Mouse (Mus musculus): ENCODE data around the gene Olfr523.

Gene Olfr523

DNA sequence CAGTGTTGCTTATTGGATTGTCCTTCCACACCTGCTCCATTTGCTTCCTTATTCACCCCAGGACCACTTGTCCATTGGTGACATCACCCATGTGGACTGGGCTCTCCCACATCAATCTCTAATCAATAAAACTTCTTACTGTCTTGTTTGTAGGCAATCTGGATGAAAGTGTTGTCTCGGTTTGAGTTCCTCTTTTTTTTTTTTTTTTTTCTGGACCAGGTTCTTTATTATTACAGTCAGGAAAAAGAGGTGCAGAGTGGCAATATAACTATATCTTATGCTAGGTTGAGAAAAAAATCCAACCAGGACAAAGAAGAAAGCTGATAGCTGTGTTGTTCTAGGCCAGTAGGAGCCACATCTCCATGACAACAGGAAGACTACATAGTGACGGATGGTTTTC is 7.7 kb downstream of the Olfr523 start:
- in situ Hi-C loops (cut with MboI, MseI) = loop anchor here (10.0 kb wide), 1 partner anchor 624 kb away; no protein-coding TSS in a partner anchor

DNA sequence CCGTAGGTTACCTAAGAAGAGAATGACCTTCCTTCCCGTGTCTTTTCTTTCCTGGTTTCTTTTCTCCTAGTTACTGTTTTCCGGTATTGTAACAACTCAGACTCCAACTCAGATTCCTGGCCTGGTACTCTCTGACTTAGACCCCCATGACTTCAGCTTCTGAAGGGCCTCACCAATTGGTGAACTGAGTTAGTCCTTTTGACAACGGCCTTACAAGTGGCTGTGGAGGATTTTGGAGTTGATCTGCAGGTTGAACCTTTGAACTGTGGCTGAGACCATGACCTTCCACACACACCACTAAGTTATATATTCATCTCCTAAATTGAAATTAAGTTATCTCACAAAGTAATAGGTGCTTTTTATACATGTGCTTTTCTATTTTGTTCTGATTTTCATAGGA is 11.2 kb downstream of the Olfr523 start:
- in situ Hi-C loops (cut with MboI, MseI) = loop anchor here (10.0 kb wide), 1 partner anchor 621 kb away; no protein-coding TSS in a partner anchor

DNA sequence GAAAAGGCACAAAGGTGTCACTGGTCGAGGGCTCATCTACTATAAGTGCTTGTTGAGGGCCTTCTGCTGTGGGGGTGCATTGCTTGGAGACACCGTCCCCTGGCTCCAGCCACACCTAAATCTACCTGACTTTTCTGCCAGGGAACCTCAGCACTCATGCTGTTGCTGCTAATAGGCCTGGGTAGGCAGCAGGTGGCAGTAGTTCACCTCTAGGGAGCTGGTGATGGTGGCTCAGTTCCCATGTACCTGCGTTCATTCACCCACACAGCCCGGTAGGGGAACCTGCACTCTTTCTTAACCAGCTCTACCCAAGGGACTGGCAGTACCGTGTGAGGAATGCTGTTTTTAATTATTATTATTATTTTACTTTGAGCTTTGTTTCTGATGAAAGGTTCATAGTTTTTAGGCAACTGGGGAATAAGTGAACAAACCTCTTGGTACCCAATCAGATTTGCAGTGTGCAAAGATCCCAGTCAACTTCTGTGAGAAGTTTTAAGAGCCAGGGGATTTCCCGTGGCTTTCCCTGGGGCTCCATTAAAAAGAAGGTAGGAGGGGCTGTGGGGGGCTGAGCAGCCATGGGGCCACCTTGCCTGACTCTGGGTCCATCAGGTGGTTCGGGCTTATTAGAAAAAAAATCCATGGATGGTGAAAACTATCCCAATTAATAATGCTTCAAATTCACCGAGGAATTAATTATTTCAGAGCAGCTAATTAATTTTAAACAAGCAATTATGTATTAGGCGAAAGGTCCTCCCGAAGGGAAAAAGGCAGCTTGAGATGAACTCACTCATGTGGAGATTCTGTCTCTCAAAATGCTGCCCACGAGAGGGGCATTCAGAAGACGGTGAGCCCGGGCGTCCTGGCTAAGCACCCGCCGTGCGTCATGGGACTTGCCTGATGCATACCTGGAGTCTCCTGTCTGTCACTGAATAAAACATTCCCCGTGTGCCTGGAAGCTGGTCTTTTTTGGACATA is 13.9 kb downstream of the Olfr523 start:
- in situ Hi-C loops (cut with MboI, MseI) = loop anchor here (10.0 kb wide), 1 partner anchor 618 kb away; no protein-coding TSS in a partner anchor

DNA sequence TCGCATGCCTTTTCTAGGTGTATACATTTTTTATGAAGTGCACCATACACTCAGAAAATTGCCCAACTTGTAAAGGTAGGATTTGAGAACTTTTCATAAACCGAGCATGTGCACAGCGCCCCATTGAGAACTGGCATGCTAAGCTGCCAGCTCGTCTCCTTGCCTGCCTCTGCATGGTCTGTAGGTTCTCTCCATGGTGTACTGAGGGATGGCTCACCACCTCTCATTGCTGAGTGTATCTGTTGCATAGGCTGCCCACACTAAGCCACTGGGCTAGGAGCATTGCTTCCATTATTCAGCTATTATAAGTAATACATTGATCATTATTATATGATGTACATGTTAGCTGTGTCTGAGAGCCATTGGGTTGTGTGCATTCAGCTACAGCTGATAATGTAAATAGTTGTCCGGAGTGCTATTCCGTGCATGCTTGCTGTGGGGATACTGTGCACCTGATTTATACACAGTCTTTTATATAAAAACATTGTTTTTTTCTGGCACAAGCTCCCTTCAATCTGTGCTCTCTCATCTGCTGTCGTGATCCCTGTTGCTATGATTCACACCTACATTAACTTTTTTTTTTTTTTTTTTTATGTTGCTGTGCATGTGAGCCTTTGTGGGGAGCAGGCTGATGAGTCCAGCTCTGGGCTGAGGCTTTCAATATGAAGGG is 14.8 kb downstream of the Olfr523 start:
- in situ Hi-C loops (cut with MboI, MseI) = loop anchor here (10.0 kb wide), 1 partner anchor 617 kb away; no protein-coding TSS in a partner anchor

DNA sequence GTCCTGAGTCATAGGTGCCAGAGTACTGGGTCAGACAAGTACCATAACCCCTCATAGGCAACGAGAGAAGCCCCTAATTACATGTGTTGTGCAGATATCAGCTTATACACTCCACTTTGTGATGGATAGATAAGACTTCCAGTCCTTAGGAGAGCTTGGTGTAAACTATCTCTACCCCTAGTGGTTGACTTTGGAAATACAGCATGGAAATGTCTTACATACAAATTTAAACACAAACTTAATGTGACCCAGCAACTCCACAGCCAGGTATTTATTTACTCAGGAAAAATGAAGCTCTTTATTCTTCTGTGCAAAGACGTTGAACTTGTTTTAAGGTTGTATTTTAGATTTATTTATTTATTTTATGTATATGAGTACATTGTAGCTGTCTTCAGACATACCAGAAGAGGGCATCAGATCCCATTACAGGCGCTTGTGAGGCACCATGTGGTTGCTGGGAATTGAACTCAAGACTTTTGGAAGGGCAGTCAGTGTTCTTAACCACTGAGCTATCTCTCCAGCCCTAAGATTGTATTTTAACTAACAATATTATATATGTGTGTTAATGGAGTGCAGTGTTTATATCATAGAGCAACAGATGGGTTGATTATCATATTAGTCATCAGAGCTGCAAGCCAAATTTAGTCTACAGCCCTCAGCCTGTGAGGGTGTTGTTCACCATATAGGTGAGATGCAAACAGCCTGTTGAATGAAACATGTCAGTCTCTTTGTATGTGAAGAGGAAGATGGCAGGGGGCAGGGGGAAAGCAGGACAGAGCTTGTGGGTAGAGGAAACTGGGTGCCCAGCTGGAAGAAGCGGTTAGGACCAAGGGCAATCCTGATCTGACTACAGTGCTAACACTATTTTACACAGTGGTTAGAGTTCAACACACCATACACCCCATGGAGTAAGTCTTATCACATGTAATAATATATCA is 15.6 kb downstream of the Olfr523 start:
- in situ Hi-C loops (cut with MboI, MseI) = loop anchor here (10.0 kb wide), 1 partner anchor 616 kb away; no protein-coding TSS in a partner anchor

DNA sequence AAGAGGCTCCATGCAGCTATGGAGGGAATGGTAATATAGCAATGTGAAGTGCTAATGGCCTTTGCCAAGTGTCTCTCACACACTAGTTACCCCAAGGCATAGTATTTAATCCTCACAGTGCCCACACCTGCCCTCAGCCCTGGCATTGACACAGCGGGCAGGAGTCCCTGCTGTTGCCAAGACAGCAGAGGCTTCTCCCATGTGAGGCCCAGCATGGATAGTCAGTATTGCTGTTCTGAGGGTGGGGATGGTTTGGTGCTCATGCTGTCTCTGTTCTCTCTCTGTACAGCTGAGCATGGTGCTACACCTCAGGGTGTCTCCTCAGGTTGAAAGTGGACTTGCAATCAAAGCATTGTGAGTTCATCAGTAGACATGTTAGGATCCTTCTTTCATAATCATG is 17.4 kb downstream of the Olfr523 start:
- in situ Hi-C loops (cut with MboI, MseI) = no loop called here

DNA sequence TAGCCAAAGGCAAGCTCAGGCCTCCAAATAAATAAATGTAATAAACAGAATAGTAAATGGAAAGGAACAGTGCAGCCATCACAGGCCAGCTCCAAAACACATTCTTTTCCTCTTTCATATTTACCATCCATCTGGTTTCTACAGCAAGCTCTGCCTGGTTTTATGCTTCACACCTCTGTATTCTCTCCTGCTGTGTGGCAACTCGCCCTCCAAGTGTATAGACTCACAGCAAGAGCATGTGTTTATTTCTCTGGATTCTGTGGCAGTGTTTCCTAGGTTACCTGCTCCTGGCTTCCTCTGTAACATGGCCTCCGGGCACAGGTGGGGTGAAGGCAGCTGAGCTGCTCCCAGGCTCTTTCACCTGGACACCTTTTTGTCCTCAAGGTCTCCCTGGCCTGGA is 19.4 kb downstream of the Olfr523 start:
- in situ Hi-C loops (cut with MboI, MseI) = no loop called here

DNA sequence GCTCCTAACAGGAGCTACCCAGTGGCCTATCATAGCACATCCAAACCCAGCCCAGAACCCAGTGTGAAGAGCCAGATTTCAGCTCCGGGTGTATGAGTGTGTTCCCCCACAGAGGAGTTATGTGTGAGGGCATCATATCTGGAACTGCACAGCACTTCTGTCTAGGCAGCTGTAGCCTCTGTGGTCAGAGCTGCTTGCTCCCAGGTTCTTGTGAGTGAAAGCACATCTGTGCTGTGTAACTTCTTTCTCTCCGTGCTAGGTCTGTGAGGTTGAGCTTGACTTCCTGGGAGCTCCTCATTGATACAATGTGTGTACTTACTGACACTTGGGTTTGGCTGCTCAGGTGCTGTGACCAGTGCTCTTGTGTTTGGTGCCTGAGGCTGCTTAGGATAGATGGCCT is 19.8 kb downstream of the Olfr523 start:
- in situ Hi-C loops (cut with MboI, MseI) = no loop called here

DNA sequence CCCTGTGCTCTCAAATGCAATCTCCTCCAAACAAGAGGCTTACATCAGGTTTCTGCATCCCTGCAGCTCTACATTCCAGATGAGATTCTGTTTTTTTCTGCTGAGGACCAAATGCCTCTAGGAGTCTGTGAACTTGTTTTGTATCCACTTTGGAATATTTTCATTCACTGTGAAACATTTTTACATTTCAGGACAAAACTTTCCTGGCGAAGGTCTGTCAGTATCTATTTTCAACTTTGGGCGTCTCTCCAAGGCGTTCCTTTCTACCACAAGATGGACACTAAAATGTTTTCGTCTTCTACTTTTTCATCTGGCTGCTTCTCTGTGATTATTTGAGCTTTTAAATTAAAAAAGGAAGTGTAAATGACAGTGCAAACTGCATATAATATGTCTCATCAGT is 21.0 kb downstream of the Olfr523 start:
- in situ Hi-C loops (cut with MboI, MseI) = no loop called here

DNA sequence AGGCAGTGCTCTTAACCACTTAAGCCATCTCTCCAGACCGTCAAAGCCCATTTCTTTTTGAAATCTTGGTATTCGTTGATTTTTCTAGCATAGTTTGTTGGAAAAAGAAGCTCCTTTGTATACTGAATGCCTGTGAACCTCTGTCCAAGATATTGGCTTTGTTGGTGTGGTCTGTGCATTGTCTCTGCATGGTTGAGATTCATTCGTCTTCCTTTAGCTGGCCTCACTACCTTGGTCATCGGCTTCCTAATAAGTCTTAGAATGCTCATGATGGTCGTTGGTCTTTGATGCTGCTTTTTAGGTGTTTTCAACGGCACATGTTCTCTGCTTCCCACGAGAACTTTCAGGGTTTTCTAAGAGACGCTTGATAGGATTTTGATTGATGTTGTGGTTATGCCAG is 23.0 kb downstream of the Olfr523 start:
- in situ Hi-C loops (cut with MboI, MseI) = no loop called here

DNA sequence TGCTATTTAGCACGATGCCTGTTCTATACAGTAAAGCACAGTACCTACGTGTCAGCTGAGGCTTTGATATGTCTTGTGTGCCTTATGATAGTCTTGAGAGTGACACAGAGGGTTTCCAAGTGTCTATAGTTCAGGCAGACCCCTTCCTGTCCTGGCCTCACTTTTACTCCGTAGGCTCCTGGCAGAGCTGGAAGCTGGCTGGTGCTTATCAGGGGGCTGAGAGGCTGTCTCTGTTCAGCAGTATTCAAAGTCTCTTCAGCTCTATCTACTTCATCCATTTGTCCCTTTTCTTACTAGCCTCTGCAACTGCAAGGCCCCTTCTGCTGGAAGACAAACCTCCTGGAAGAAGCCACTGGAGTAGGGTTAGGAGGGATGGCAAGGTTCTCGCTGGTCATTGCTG is 28.1 kb downstream of the Olfr523 start:
- in situ Hi-C loops (cut with MboI, MseI) = no loop called here

DNA sequence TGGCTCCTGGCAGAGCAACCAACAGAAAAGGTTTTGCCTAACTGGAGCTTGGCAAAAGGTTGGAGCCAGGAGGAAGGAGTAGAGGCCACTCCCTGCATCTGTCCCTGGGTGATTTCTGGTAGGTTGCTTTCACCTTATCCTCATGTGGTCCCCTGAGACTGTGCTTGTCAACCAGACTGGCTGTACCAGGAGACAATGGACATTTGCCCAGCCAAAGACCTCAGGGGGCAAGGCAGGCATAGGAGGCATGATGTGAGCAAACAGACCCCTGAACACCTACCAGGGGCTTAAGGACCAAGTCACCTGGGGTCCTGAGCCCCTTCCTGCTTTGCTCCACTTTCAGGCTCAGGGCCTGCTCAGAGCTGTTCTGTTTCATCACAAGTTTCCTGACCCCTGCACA is 32.8 kb downstream of the Olfr523 start, which contains the start of gene Olfr524:
Olfr524 (minus strand) TSS at position 101 of the 400 bp plus-strand sequence.
- in situ Hi-C loops (cut with MboI, MseI) = no loop called here

DNA sequence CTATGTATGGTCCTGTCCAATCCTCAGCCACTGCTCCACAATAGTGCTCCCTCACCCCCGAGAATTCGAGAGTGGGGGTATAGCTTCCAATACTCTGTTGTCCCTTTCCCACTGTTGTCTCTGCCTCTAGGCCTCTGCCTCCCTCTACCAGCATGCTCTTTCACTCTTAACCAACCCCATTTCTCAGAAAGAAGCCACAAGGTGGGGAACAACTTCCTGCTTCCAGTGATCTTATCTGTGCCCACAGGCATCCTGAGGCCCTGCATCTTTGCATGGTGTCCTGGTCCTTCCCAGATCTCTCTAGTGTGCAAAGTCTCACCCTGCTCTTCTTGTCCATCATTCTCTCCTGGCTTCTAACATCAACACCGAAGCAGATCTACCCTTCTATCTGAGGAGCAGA is 33.9 kb downstream of the Olfr523 start:
- in situ Hi-C loops (cut with MboI, MseI) = no loop called here

DNA sequence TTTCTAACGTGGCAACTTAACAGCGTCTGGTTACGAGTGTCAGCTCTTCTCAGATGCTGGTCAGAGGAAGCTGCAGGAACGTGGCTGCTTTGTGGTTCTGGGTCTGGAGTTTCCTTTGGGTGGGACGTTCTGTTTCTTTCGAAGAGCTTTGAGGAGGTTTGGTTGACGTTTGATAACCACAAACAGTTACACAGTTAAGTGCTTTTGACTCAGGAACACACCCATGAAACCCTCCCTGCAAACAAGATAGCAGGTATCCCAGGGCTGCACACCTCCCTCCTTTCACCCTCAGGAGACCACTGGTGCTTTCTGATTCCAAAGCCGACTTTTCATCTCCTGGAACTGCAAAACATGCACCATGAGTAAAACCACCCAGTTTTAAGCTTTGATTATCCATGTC is 35.1 kb downstream of the Olfr523 start:
- in situ Hi-C loops (cut with MboI, MseI) = no loop called here

DNA sequence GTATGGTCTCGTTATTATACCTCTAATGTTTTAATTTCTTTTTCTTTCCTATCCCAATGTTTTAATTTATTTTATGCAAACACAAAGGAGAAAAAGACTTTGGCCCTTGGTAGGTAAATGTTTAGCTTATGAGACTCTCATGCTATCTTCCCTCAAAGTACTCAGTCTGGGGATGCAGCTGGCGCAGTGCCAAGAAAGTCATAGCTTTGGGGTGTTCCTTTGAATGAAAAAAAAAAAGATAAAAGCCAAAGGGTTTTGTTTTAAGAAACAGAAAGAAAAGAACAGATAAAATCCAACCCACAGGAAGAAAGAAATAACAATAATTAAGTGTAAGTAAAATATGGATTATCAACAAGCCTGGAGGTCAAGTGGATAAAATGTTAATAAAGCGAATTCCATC is 35.7 kb downstream of the Olfr523 start:
- in situ Hi-C loops (cut with MboI, MseI) = no loop called here

DNA sequence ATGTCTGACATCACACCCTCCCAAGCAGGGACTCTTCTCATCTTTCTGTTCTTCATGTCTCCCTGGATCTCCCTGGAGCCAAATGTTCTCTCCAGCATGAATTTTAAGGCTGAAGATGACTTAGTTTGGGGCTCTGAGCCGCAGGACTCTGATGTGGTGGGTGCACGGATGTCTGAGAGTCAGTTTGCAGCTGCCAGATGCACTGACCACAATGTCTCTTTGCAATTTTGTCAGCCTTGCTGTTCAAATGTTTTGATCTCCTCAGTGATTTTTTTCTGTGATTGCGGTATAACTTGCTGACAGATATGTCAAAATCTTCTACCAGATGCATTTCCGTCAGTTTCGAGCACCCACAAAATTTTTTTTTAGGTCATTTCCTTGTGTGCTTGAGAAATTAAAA is 40.8 kb downstream of the Olfr523 start:
- in situ Hi-C loops (cut with MboI, MseI) = no loop called here

DNA sequence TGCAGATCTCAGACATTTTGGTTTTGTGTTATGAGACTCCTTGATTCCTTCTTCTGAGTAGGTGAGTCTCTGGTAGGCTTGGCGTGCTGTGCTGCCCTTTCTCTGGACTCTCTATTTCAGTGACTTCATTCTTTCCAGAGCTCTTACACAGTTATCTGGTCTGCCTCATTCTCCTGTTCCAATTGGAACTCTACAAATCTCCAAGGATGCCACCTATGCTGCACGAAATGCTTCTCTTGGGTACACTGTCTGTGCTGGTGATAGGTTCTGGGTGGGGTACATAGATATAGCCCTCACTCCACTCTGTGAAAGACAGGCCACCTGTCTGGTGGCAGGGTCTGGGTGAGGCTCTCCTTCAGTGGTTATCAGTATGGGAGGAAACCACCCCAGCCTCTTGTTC is 45.0 kb downstream of the Olfr523 start, which contains the start of gene Cd163l1:
Cd163l1 (plus strand) TSS at position 301 of the 400 bp plus-strand sequence.
- in situ Hi-C loops (cut with MboI, MseI) = no loop called here

DNA sequence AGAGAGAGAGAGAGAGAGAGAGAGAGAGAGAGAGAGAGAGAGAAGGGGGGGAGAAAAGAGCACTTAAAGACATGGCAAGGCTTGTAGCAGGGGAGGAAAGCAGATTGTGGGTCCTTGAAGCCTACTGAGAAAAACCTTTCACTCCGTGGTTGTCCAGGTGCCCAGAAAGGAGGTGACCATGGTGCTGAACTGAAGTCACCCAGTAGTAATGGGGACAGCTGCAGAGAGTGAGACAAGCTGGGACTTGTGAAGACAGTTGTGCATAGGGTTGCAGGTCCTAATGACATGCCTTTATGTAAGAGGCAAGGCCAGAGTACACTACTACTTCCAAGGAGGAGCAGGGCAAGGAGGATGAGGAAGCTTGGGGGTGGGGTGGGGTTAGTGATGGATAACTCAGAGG is 46.3 kb downstream of the Olfr523 start:
- in situ Hi-C loops (cut with MboI, MseI) = no loop called here

DNA sequence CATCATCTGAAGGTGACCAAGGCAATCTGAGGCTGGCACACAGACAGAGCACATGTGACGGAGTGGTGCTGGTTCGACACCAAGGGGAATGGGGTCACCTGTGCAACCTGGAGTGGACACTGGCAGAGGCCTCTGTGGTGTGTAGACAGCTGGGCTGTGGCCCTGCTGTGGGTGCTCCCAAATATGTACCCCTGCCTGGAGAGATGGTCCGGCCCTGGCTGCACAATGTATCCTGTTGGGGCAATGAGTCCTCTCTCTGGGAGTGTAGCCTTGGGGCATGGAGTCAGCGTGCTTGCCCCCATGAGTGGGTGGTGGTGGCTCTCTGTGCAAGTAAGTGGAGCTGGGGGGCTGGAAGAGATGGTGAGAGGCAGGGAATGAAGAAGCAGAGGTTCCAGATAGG is 47.4 kb downstream of the Olfr523 start:
- in situ Hi-C loops (cut with MboI, MseI) = no loop called here

DNA sequence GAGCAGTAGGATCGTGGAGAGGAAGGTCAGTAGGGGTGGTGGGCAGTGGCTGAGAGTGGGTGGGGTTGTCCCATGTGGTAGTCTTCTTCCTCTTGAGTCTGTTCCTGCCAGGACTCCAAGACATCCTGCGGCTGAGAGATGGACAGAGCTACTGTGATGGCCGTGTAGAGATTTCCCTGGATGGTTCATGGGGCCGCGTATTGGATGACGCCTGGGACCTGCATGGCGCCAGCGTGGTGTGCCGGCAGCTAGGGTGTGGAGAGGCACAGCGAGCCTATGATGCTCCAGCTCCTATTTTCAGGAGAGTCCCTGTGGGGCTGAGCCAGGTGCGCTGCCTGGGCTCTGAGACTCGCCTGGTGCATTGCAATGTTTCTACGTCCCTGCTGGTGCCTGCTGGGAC is 51.2 kb downstream of the Olfr523 start:
- in situ Hi-C loops (cut with MboI, MseI) = no loop called here

Data from T-helper 2 cell (primary cell).